Mouse (Mus musculus) midbrain, embryonic 12.5 days (tissue): ENCODE measurements at regions not wholly inside any gene's neighbourhood (a gene's known extent, or its start where the extent isn't known, plus 50 kb on each side); places are given as distances from the start of the nearest gene placed in this dataset.

ENCODE experiments used
- ATAC-seq: fragments of 200-750 bp; cut with Nextera tagmentation; 2 replicates; pipeline ENCODE4 v1.8.0; 2017; ENCODE audit warnings: low read depth, moderate TSS enrichment, moderate library complexity; ENCODE audit not compliant: low FRiP score
- H3K27ac ChIP-seq: fragments of 300-500 bp; sonication (generic); replicated peaks from 2 replicates; pipeline ENCODE4 v1.5.1; 2016; ENCODE audit warnings: mild to moderate bottlenecking
- H3K27me3 ChIP-seq: fragments of 300-500 bp; sonication (generic); 2 replicates; pipeline ENCODE4 v1.6.1; 2016; ENCODE audit warnings: mild to moderate bottlenecking
- H3K36me3 ChIP-seq: fragments of 300-500 bp; sonication (generic); 2 replicates; pipeline ENCODE4 v1.6.1; 2016
- H3K4me1 ChIP-seq: fragments of 300-500 bp; sonication (generic); 2 replicates; pipeline ENCODE4 v1.6.1; 2016
- H3K4me2 ChIP-seq: fragments of 300-500 bp; sonication (generic); replicated peaks from 2 replicates; pipeline ENCODE4 v1.6.1; 2016; ENCODE audit warnings: mild to moderate bottlenecking, moderate library complexity
- H3K4me3 ChIP-seq: fragments of 300-500 bp; sonication (generic); 2 replicates; pipeline ENCODE4 v1.5.1; 2016; ENCODE audit warnings: mild to moderate bottlenecking
- H3K9ac ChIP-seq: fragments of 300-500 bp; sonication (generic); replicated peaks from 2 replicates; pipeline ENCODE4 v1.6.1; 2016; ENCODE audit warnings: mild to moderate bottlenecking, moderate library complexity
- H3K9me3 ChIP-seq: fragments of 300-500 bp; sonication (generic); 2 replicates; pipeline ENCODE4 v1.6.1; 2016; ENCODE audit warnings: mild to moderate bottlenecking
- WGBS: fragments of 180-500 bp; shearing (Covaris S2); methylation state at CpG from one replicate; pipeline ENCODE4 v1.1.7; 2016; 5-methylcytosine and 5-hydroxymethylcytosine counted together

GRCm38 (mm10) chr14:67135221-67136140, 1126.5 kb upstream of the Gulo start:
- peak; percentile 84 for ATAC-seq
- WGBS = 42% methylated on average over 18 of the region's 18 CpGs
- H3K27ac ChIP-seq = no peak overlapping the region
- H3K4me1 ChIP-seq = peaks cover 24% of the 10 kb centered on the region
- no peak overlapping the region for H3K4me3 ChIP-seq
- H3K9ac ChIP-seq = no peak overlapping the region
- no peak overlapping the region for H3K4me2 ChIP-seq
- no peaks in the 10 kb centered on the region for H3K27me3 ChIP-seq
- no peaks in the 10 kb centered on the region for H3K9me3 ChIP-seq
- H3K36me3 ChIP-seq = no peaks in the 10 kb centered on the region

GRCm38 (mm10) chr14:67133221-67133620, 1124.2 kb upstream of the Gulo start:
- Histone ChIP-seq H3K27me3 (no peaks in the 10 kb centered on the region), H3K9me3 (no peaks in the 10 kb centered on the region), H3K4me2 (no peak overlapping the region), H3K27ac (no peak overlapping the region), H3K4me3 (no peak overlapping the region), H3K36me3 (no peaks in the 10 kb centered on the region), H3K4me1 (peaks cover 24% of the 10 kb centered on the region), H3K9ac (no peak overlapping the region)
- ATAC-seq = no peak
- 62% methylated on average over 6 of the region's 6 CpGs for WGBS

GRCm38 (mm10) chr14:67127118-67127517, 1118.1 kb upstream of the Gulo start:
- Histone ChIP-seq H3K36me3 (no peaks in the 10 kb centered on the region), H3K9ac (no peak overlapping the region), H3K4me2 (no peak overlapping the region), H3K4me3 (no peak overlapping the region), H3K27ac (no peak overlapping the region), H3K4me1 (no peaks in the 10 kb centered on the region; the same call in 1 of the 2 replicates), H3K9me3 (no peaks in the 10 kb centered on the region), H3K27me3 (peaks cover 6% of the 10 kb centered on the region; the same call in 1 of the 2 replicates)
- WGBS = 67% methylated on average over 7 of the region's 7 CpGs
- no peak for ATAC-seq

GRCm38 (mm10) chr14:67126254-67126653, 1117.2 kb upstream of the Gulo start:
- H3K4me1 ChIP-seq = no peaks in the 10 kb centered on the region; the same call in 1 of the 2 replicates
- no peak overlapping the region for H3K9ac ChIP-seq
- H3K36me3 ChIP-seq = no peaks in the 10 kb centered on the region
- H3K9me3 ChIP-seq = no peaks in the 10 kb centered on the region
- H3K4me3 ChIP-seq = no peak overlapping the region
- no peak for ATAC-seq
- WGBS = 48% methylated on average over 6 of the region's 6 CpGs
- H3K27ac ChIP-seq = no peak overlapping the region
- peaks cover 6% of the 10 kb centered on the region; the same call in 1 of the 2 replicates for H3K27me3 ChIP-seq
- H3K4me2 ChIP-seq = no peak overlapping the region

GRCm38 (mm10) chr14:67123300-67123699, 1114.3 kb upstream of the Gulo start:
- no peak overlapping the region for H3K4me3 ChIP-seq
- ATAC-seq = no peak

More at GRCm38 (mm10) chr14:67123300-67123699, 1114.3 kb upstream of the Gulo start:
- Histone ChIP-seq H3K9ac (no peak overlapping the region), H3K27me3 (peaks cover 6% of the 10 kb centered on the region; the same call in 1 of the 2 replicates), H3K4me1 (no peaks in the 10 kb centered on the region; the same call in 1 of the 2 replicates), H3K36me3 (no peaks in the 10 kb centered on the region), H3K27ac (no peak overlapping the region), H3K9me3 (no peaks in the 10 kb centered on the region), H3K4me2 (no peak overlapping the region)
- 87% methylated on average over 7 of the region's 7 CpGs for WGBS
